Mouse (Mus musculus): ENCODE measurements at regions not wholly inside any gene's neighbourhood (a gene's known extent, or its start where the extent isn't known, plus 50 kb on each side); places are given as distances from the start of the nearest gene placed in this dataset.

DNA sequence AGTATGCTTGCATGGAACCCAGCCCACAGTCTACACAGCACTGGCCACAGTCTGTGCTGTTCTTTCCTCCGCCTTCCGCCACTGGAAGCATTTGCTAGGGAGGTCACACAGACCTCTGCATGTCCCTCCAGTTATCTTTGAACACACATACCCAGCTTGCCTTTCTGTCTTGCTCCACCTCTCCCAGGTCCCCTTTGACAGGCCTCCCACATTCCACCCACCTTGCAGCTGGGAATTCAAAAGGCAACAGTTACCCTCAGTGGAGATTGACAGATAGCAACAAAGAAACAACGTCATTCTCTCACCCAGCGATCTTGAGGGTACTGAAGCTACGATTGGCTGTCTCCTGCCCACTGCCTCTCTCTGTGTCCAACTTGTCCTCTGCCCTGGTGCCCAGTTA, 290.7 kb upstream of the Zmiz1 start:
- no peak for DNase-seq (ENCODE audit: low spot score)

- no peak for DNase-seq (ENCODE audit: low spot score)
Measured at GRCm38 (mm10) chr14:25173281-25173680, 285.7 kb upstream of the Zmiz1 start.

- no peak for DNase-seq (ENCODE audit: low spot score)
Measured at GRCm38 (mm10) chr14:25173873-25174272, 285.1 kb upstream of the Zmiz1 start.

- DNase-seq (ENCODE audit: low spot score), result no peak
Measured at GRCm38 (mm10) chr14:25174402-25174801, 284.6 kb upstream of the Zmiz1 start.

GRCm38 (mm10) chr14:25176206-25176605, 282.8 kb upstream of the Zmiz1 start:
- DNase-seq (ENCODE audit: low spot score), result peak; percentile 40

DNA sequence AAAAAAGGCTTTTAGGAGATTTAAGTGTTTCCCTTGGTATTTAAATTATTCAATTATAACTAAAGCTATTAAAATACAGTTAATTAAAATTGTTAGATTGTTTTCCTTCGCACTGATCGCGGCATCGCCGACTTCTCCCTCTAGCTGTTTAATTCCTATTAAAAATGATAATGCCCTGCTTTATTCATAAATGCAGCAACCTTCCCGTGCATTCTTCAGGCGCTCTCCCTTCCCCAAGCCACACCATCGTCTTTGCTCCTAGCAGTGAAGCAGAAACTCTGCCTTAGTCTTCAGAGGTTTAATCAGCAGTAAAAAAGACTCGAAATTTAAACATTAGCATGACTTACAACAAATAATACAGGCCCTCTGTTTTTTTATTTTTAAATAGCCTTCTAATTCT, 278.9 kb upstream of the Zmiz1 start:
- no peak for DNase-seq (ENCODE audit: low spot score)

DNA sequence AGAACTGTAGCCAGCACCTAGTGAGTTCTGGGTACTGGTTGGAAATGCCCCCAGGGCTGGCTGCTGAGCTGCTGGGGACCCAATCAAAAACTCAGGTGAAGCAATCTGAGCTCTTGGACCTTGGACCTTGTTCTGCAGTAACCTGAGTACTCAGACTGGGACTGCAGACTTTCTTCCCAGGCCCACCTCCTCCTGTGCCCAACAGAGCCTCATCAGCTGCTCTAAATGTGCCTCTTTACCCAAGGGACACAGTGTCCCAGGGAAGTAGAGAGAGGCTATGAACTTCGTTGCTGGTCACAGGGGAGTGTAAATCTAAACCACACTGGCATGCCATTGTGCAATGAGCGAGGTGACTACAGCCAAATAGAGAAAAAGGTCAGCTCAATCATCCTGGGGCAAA, 277.6 kb upstream of the Zmiz1 start:
- DNase-seq (ENCODE audit: low spot score), result no peak

DNA sequence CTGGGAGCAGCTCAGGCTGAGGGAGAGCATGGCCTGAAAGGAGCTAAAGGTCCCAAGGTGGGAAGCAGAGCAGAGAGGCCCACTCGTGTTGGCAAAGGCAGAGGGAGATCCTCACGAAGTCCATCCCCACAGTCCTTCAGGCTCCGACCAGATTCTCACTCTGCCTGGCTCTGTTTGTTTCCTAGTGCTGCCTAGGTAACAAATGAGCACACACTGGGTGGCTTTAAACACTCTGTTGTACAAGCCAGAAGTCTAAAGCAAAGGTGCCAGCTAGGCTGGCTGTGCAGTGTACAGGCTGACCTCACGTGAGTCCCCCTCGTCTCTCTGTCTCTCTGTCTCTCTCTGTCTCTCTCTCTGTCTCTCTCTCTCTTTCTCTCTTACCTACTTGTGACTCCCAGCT, 274.9 kb upstream of the Zmiz1 start:
- DNase-seq (ENCODE audit: low spot score), result no peak

DNA sequence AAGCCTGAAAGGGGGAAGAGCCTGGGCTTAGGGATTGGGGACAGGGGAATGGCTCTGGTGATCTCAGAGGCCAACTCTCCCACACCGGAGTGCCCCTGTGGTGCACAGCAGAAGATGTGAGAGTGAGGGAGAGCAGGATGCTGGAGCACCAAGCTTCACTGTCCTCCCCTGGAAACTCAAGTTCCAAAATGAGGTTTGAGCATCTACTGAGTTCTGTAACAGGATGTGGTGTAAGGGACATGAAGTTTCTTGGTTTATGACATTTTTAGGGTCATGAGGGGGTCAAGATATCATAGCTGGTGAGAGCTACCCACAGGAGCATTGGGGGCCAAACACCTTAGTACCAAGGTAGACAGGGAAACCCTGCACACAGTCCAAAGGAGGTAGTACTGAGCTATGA, 274.1 kb upstream of the Zmiz1 start:
- DNase-seq (ENCODE audit: low spot score), result peak; percentile 20

- DNase-seq (ENCODE audit: low spot score), result no peak
Measured at GRCm38 (mm10) chr14:25185556-25185958, 273.4 kb upstream of the Zmiz1 start.

- DNase-seq (ENCODE audit: low spot score), result no peak
Measured at GRCm38 (mm10) chr14:25185959-25186771, 272.8 kb upstream of the Zmiz1 start.

GRCm38 (mm10) chr14:25187715-25188114, 271.3 kb upstream of the Zmiz1 start:
- no peak for DNase-seq (ENCODE audit: low spot score)

DNA sequence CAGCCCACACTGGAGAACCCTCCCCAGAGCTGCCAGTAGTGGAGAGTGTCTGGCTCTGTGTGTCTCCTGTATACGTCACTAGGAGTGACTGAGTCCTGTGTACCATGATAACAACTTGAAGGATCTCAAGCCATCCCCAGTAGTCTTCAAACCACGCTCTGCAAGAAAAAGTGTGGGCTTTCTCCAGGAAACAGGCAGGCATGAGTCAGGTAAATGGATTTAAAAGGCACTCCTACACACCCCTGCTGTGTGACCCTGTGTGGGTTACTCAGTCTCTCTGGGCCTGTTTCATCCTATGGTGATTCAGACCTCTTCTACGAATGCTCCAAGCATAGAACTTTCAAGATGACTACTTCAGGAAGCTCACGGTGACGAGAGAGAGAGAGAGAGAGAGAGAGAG, 269.7 kb upstream of the Zmiz1 start:
- DNase-seq (ENCODE audit: low spot score), result no peak

- DNase-seq (ENCODE audit: low spot score), result no peak
Measured at GRCm38 (mm10) chr14:25190680-25191270, 268.2 kb upstream of the Zmiz1 start.

- DNase-seq (ENCODE audit: low spot score), result no peak
Measured at GRCm38 (mm10) chr14:25196820-25197219, 262.2 kb upstream of the Zmiz1 start.

- no peak for DNase-seq (ENCODE audit: low spot score)
Measured at GRCm38 (mm10) chr14:25199900-25200299, 259.1 kb upstream of the Zmiz1 start.

DNA sequence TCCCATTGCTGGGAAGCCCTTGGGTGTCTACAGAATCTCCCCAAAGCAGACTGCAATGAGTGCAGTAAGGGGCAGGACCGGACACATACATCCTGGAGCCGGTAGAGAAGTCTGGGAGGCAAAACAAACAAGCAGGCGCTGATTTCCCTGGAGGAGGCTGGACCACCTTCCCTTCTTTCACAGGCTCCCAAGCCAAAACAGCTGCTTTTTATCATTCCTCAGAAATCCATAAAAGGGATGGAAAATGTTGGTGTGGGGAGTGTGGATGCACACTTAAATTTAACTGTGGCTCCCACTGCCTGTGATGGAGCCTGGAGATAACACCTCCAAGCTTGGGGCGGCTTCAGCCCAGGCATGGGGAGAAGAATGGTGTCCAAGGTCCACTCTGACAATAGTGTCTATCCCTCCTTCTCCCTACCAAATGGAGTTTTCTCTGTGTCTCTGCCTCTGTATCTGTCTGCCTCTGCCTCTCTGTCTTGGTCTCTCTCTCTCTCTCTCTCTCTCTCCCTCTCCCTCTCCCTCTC, 258.3 kb upstream of the Zmiz1 start:
- DNase-seq (ENCODE audit: low spot score), result no peak

DNA sequence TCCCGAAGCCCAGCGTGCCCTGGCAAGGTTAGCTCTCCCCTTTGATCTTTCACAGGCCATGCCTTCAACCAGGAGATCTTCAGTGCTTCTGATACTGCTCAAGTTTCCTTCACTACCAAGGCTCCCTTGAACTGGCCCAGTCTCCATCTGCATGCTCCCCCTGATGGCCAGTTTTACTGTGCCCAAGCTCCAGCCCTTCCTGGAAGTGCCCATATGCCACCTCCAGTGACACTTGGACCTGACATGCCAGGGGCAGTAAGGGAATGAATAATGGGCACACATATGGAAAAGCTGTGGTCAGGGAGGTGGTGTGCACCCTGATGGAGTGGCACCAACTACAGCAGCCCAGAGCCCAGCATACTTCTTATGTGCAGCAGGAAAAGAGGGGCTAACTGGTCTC, 256.7 kb upstream of the Zmiz1 start:
- DNase-seq (ENCODE audit: low spot score), result no peak

GRCm38 (mm10) chr14:25204091-25204490, 254.9 kb upstream of the Zmiz1 start:
- no peak for DNase-seq (ENCODE audit: low spot score)

DNA sequence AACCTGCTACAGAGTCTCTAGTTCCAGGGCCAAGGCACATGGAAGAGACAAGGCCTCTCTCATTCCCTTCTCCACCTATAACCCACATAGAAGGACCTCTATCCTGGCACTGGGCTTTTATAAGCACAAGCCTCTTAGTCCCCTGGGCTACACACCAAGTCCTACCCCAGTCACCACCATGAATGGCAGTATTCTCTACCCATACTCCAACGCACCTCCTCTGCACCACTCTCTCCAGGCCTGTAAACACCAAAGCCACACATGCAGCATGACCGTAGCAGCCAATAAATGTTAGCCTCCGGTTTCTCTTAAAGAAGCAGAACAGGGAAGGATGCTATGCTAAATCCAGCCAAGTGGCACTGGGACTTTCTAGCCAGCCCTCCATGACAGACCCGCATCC, 252.1 kb upstream of the Zmiz1 start:
- DNase-seq (ENCODE audit: low spot score), result no peak

DNA sequence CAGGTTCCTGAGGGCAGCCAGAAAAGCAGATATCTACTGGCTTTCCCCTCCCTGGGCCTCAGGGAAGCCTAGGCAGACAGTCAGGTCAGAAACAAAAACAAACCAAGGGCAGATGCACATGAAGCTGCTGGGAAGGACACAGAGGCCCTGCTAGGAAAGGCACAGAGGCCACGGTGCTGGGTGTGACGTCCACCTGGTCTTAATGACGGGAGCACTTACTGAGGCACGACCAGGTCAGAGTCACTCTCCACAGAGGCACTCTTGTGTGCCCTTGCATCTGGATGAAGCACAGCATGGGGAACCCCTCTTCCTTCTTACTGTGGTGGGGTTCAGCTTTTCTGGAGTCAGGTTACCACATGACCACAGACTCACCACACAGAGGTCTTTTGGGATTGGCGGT, 251.6 kb upstream of the Zmiz1 start:
- no peak for DNase-seq (ENCODE audit: low spot score)

- DNase-seq (ENCODE audit: low spot score), result no peak
Measured at GRCm38 (mm10) chr14:25208221-25209056, 250.5 kb upstream of the Zmiz1 start.
